Mouse (Mus musculus) E14TG2a.4 (cell line): ENCODE measurements around the gene Nhlrc4.

Source experiments
- CTCF ChIP-seq: conservative IDR thresholded peaks from 2 replicates; pipeline ENCODE4 v1.5.1; 2014; ENCODE audit warnings: low read length
- NANOG ChIP-seq: IDR thresholded peaks from 2 replicates; pipeline ENCODE4 v1.6.1; 2014; ENCODE audit warnings: borderline replicate concordance, low read length, mixed read lengths
- POU5F1 ChIP-seq: IDR thresholded peaks from 2 replicates; pipeline ENCODE4 v1.6.1; 2014; ENCODE audit warnings: low read length, borderline replicate concordance

- TF ChIP-seq CTCF (no peak), POU5F1 (no peak), NANOG (no peak)
Measured at GRCm38 (mm10) chr17:25934526-25934925, 10.2 kb downstream of the Nhlrc4 start.
